In genomic region chr9:84587791-84588190, GRCm38 (mm10) we compare ENCODE assay signal across 28 mouse cellular contexts.
"Had no signal": no experiment of that assay in that cellular context is flagged by ENCODE, and none has a peak within 500 bp of the region (broad histone marks: within the 10 kb centered on the region; RNA-seq: fewer than 3 reads in every experiment).

No protein-coding gene starts in this region.

- DNase-seq: left cerebral cortex, postnatal 4 days; liver; liver, embryonic 13.5 days; liver, postnatal 0 days; lung, adult 18-20 months; lung, adult 2 months; lung, embryonic 14.5 days; lung, postnatal 10 days; lung, postnatal 14 days; lung, postnatal 36 days; lung, postnatal 4 days; midbrain, embryonic 14.5 days had no signal

- H3K4me3 ChIP-seq: limb, embryonic 10.5 days; limb, embryonic 12.5 days; limb, embryonic 13.5 days; limb, embryonic 15.5 days; liver, embryonic 12.5 days; liver, embryonic 13.5 days; liver, embryonic 15.5 days; lung, embryonic 15.5 days; megakaryocyte, embryonic 14.5 days; midbrain, embryonic 10.5 days; midbrain, embryonic 12.5 days; midbrain, embryonic 13.5 days; midbrain, embryonic 15.5 days; myocyte; neural tube, embryonic 12.5 days had no signal

- H3K4me1 ChIP-seq: limb, embryonic 10.5 days; limb, embryonic 12.5 days; limb, embryonic 13.5 days; limb, embryonic 15.5 days; liver, embryonic 12.5 days; liver, embryonic 13.5 days; liver, embryonic 15.5 days; lung, embryonic 15.5 days; megakaryocyte, embryonic 14.5 days; midbrain, embryonic 10.5 days; midbrain, embryonic 12.5 days; midbrain, embryonic 13.5 days; midbrain, embryonic 15.5 days; neural tube, embryonic 12.5 days had no signal

- H3K27ac ChIP-seq: limb, embryonic 10.5 days; limb, embryonic 12.5 days; limb, embryonic 13.5 days; limb, embryonic 15.5 days; liver, embryonic 12.5 days; liver, embryonic 13.5 days; liver, embryonic 14.5 days; liver, embryonic 15.5 days; lung, embryonic 15.5 days; macrophage; midbrain, embryonic 10.5 days; midbrain, embryonic 12.5 days; midbrain, embryonic 13.5 days; midbrain, embryonic 15.5 days; neural tube, embryonic 12.5 days had no signal

- H3K36me3 ChIP-seq: limb, embryonic 10.5 days; limb, embryonic 12.5 days; limb, embryonic 13.5 days; limb, embryonic 15.5 days; liver, embryonic 12.5 days; liver, embryonic 13.5 days; liver, embryonic 15.5 days; lung, embryonic 15.5 days; midbrain, embryonic 10.5 days; midbrain, embryonic 12.5 days; midbrain, embryonic 13.5 days; midbrain, embryonic 15.5 days; neural tube, embryonic 12.5 days had no signal

- H3K27me3 ChIP-seq: limb, embryonic 12.5 days; limb, embryonic 13.5 days; limb, embryonic 15.5 days; liver, embryonic 12.5 days; liver, embryonic 13.5 days; liver, embryonic 15.5 days; lung, embryonic 15.5 days; megakaryocyte, embryonic 14.5 days; midbrain, embryonic 12.5 days; midbrain, embryonic 13.5 days; midbrain, embryonic 15.5 days; neural tube, embryonic 12.5 days had no signal
